9 mouse cellular contexts compared by ENCODE assay signal in genomic region chr6:134389248-134389891, GRCm38 (mm10). TPM values are rescaled to one million over a fixed set of nuclear protein-coding genes. Genes with fewer than 3 reads are reported as not detected.
DNase-seq lines count a peak whose midpoint lies in the region; ATAC-seq and TF ChIP-seq lines count a peak whose summit lies in the region.
"Had no signal": no experiment of that assay in that cellular context is flagged by ENCODE, and none has a peak within 500 bp of the region (broad histone marks: within the 10 kb centered on the region; RNA-seq: fewer than 3 reads in every experiment).

No protein-coding gene starts in this region.

- WGBS in lung, embryonic 14.5 days: 16% methylated on average over 11 of the region's 11 CpGs

- no peak overlapping the region for H3K9ac ChIP-seq in lung, embryonic 14.5 days
- H3K9ac ChIP-seq: heart, embryonic 15.5 days had no signal

- H3K4me1 ChIP-seq in lung, embryonic 14.5 days (ENCODE audit: insufficient read depth): no peaks in the 10 kb centered on the region
- H3K4me1 ChIP-seq: heart, embryonic 15.5 days had no signal

- no peak overlapping the region for H3K4me2 ChIP-seq in lung, embryonic 14.5 days
- H3K4me2 ChIP-seq: heart, embryonic 15.5 days had no signal

- H3K27me3 ChIP-seq in lung, embryonic 14.5 days (ENCODE audit: insufficient read depth, low read length): no peaks in the 10 kb centered on the region
- H3K27me3 ChIP-seq: heart, embryonic 15.5 days had no signal

- no peak overlapping the region for H3K27ac ChIP-seq in lung, embryonic 14.5 days (ENCODE audit: low read depth)
- H3K27ac ChIP-seq: heart, embryonic 15.5 days had no signal

- no peaks in the 10 kb centered on the region for H3K36me3 ChIP-seq in lung, embryonic 14.5 days (ENCODE audit: insufficient read depth)
- H3K36me3 ChIP-seq: heart, embryonic 15.5 days had no signal

- no peaks in the 10 kb centered on the region for H3K9me3 ChIP-seq in lung, embryonic 14.5 days (ENCODE audit: low read depth, low read length)
- H3K9me3 ChIP-seq: heart, embryonic 15.5 days had no signal

- no peak overlapping the region for H3K4me3 ChIP-seq in lung, embryonic 14.5 days (ENCODE audit: low read depth, low read length)
- H3K4me3 ChIP-seq: heart, embryonic 15.5 days had no signal

- DNase-seq in A20 (ENCODE audit: low read depth, low spot score) (peak; percentile 76), R1 (ENCODE audit: low read depth, low spot score) (peak; percentile 79)
- peak; percentile 46 for DNase-seq in cerebellum, adult 9-11 months
- DNase-seq in frontal cortex, postnatal 25 days (ENCODE audit: low spot score in 2 of 2): peak; percentile 81 to 86
- peak; percentile 64 to 89 for DNase-seq in kidney, postnatal 25 days
- peak; percentile 91 for DNase-seq in lung, embryonic 14.5 days
- peak; percentile 62 for DNase-seq in ovary, postnatal 10 days (ENCODE audit: low spot score)
- peak; percentile 82 for DNase-seq in thymus, postnatal 0 days (ENCODE audit: low spot score)

- ATAC-seq in lung, embryonic 14.5 days (ENCODE audit: insufficient read depth): no peak

- TF ChIP-seq CTCF in lung, embryonic 14.5 days (IDR thresholded peaks at IDR 0.05; ENCODE audit: low read depth): peak; percentile 96

RNA-seq across cellular contexts. Expression of gene Bcl2l14, which starts 6.7 kb away (rescaled TPM):
- 2.8 and 3.6 TPM in 2 replicates for polyA plus RNA-seq in lung, embryonic 14.5 days (2014; fragmentation: Nextera tagmentation; extraction: Ambion mirVana)
- polyA plus RNA-seq in thymus, postnatal 0 days (2015; fragmentation: Nextera tagmentation; extraction: Ambion mirVana): 13.9 and 15.0 TPM in 2 replicates
